Mouse (Mus musculus) urinary bladder, postnatal 36 days (tissue): ENCODE results near the gene Tmed1.
"Not testable (repeated sequence)": the region's sequence is repeated elsewhere in the genome, so short reads cannot be mapped to it uniquely, and the experiment has no call there.

Experiments
- DNase-seq, 2 experiments: peaks; one replicate each; pipeline ENCODE4 v3.0.0; 2022; ENCODE audit warnings: low spot score in 2 of 2, mixed read lengths in 1 of 2

The Tmed1 gene

GRCm38 (mm10) chr9:21472913-21473312 is 37.1 kb downstream of the Tmed1 start:
- no peak for DNase-seq

- DNase-seq = peak; percentile 37 to 38
Measured at GRCm38 (mm10) chr9:21469032-21470024, 40.7 kb downstream of the Tmed1 start.

- not testable (repeated sequence) for DNase-seq
Measured at GRCm38 (mm10) chr9:21464565-21464928, 45.5 kb downstream of the Tmed1 start.

- no peak for DNase-seq
Measured at GRCm38 (mm10) chr9:21463766-21464564, 46.1 kb downstream of the Tmed1 start.

GRCm38 (mm10) chr9:21463138-21463590 is 46.9 kb downstream of the Tmed1 start:
- no peak for DNase-seq

GRCm38 (mm10) chr9:21460400-21460940 is 49.6 kb downstream of the Tmed1 start:
- DNase-seq = no peak

- no peak for DNase-seq
Measured at GRCm38 (mm10) chr9:21458821-21459220, 51.2 kb downstream of the Tmed1 start.
